Mouse (Mus musculus): ENCODE results near the gene Cdc5l.

Cdc5l gene

GRCm38 (mm10) chr17:45364871-45365270, 68.7 kb downstream of the Cdc5l start:
- no peak for DNase-seq (ENCODE audit: low spot score)

GRCm38 (mm10) chr17:45360950-45361349, 72.6 kb downstream of the Cdc5l start:
- DNase-seq (ENCODE audit: low spot score), result no peak

GRCm38 (mm10) chr17:45359443-45359842, 74.1 kb downstream of the Cdc5l start:
- no peak for DNase-seq (ENCODE audit: low spot score)

- DNase-seq (ENCODE audit: low spot score), result no peak
These were observed 77.1 kb downstream of the Cdc5l start for GRCm38 (mm10) chr17:45356431-45356830.

- no peak for DNase-seq (ENCODE audit: low spot score)
These were observed 85.6 kb downstream of the Cdc5l start for GRCm38 (mm10) chr17:45347951-45348350.

All from retina, embryonic 14.5 days (tissue).